Mouse (Mus musculus): Measurements from ENCODE around the gene 1810065E05Rik. TPM values are rescaled to one million over a fixed set of nuclear protein-coding genes. Genes with fewer than 3 reads are reported as not detected.

1810065E05Rik gene
- total and polyA plus RNA-seq, 3 experiments: not detected

GRCm38 (mm10) chr11:58399985-58400645, 20.8 kb upstream of the 1810065E05Rik start:
- dilution Hi-C loops (cut with MboI; ENCODE audit: extremely low pct_ligation_motif_present, extremely low pct_unique_long_range_greater_than_20kb, low sequenced_read_pairs) (no loop called here), in situ Hi-C loops (cut with MboI; ENCODE audit: low pct_ligation_motif_present, low pct_unique_long_range_greater_than_20kb, low sequenced_read_pairs) (loop anchor here (5.0 kb wide), 1 partner anchor 32 kb away; the partner anchor contains the start of gene Gm12253)
- no peaks in the 10 kb centered on the region for H3K9me3 ChIP-seq (replicated peaks; ENCODE audit: low read length)
- H3K36me3 ChIP-seq (replicated peaks in 1 of 2; ENCODE audit: control insufficient read depth in 1 of 2, insufficient read depth in 1 of 2, low read length in 1 of 2): no peaks in the 10 kb centered on the region
- peaks cover 2 to 3% of the 10 kb centered on the region in 2 experiments; a peak in 1 of 4 replicates for H3K4me1 ChIP-seq (ENCODE audit: control insufficient read depth in 1 of 2, insufficient read depth in 2 of 2)
- DNase-seq (ENCODE audit: extremely low read depth): peak; percentile 11
- peaks cover 88% of the 10 kb centered on the region for H3K27me3 ChIP-seq (replicated peaks)
- no peak overlapping the region for H3K9ac ChIP-seq (ENCODE audit: insufficient read depth, low read depth)
- TF ChIP-seq ZC3H11A (IDR thresholded peaks at IDR 0.05; ENCODE audit: low read depth, low read length) (no peak), MAZ (IDR thresholded peaks at IDR 0.05; ENCODE audit: low read depth, low read length) (no peak), ZKSCAN1 (IDR thresholded peaks at IDR 0.05; ENCODE audit: borderline replicate concordance, low read depth, low read length) (no peak), SMC3 (IDR thresholded peaks at IDR 0.05; ENCODE audit: low read depth, low read length) (no peak), ETS1 (conservative IDR thresholded peaks at IDR 0.05; ENCODE audit: low read depth, low read length) (no peak), CHD2 (IDR thresholded peaks at IDR 0.05; ENCODE audit: low read length) (no peak), EP300 (IDR thresholded peaks at IDR 0.05; ENCODE audit: low read length) (no peak), RAD21 (IDR thresholded peaks at IDR 0.05; ENCODE audit: low read depth, low read length) (no peak), MEF2A (IDR thresholded peaks at IDR 0.05; ENCODE audit: borderline replicate concordance, low read depth, low read length) (no peak), IRF4 (IDR thresholded peaks at IDR 0.05; ENCODE audit: low read depth, low read length) (no peak)
- no peak overlapping the region for H3K4me3 ChIP-seq (replicated peaks in 1 of 3; ENCODE audit: low read depth in 2 of 3, low read length in 2 of 3, poor library complexity in 1 of 3)
- H3K4me2 ChIP-seq (ENCODE audit: insufficient read depth, low read depth, poor library complexity, severe bottlenecking): peak overlapping the region; percentile 11; the same call in 1 of the 2 replicates
- H3K79me2 ChIP-seq (replicated peaks; ENCODE audit: control insufficient read depth, extremely low read depth, insufficient read depth, poor library complexity, severe bottlenecking): no peaks in the 10 kb centered on the region
- no peak overlapping the region for H3K27ac ChIP-seq (ENCODE audit: insufficient read depth, low read depth)

- TF ChIP-seq MXI1 (IDR thresholded peaks at IDR 0.05; ENCODE audit: low read depth, low read length) (no peak), SIN3A (IDR thresholded peaks at IDR 0.05; ENCODE audit: low read length) (no peak), POLR2AphosphoS2 (IDR thresholded peaks at IDR 0.05; ENCODE audit: low read depth, low read length) (no peak), ZC3H11A (IDR thresholded peaks at IDR 0.05; ENCODE audit: low read depth, low read length) (no peak), BHLHE40 (IDR thresholded peaks at IDR 0.05; ENCODE audit: low read depth, low read length) (no peak), HCFC1 (IDR thresholded peaks at IDR 0.05; ENCODE audit: low read depth, low read length) (no peak), JUN (IDR thresholded peaks at IDR 0.05; ENCODE audit: insufficient read depth, low read depth, low read length) (no peak), TCF12 (IDR thresholded peaks at IDR 0.05; ENCODE audit: low read depth, low read length) (no peak), USF1 (IDR thresholded peaks at IDR 0.05; ENCODE audit: low read depth, low read length) (no peak), GABPA (IDR thresholded peaks at IDR 0.05; ENCODE audit: insufficient replicate concordance, low read depth, low read length) (no peak)
- H3K4me1 ChIP-seq (ENCODE audit: control insufficient read depth in 1 of 2, insufficient read depth in 2 of 2): peaks cover 2 to 3% of the 10 kb centered on the region in 2 experiments; a peak in 1 of 4 replicates
- dilution Hi-C loops (cut with MboI; ENCODE audit: extremely low pct_ligation_motif_present, extremely low pct_unique_long_range_greater_than_20kb, low sequenced_read_pairs) (no loop called here), in situ Hi-C loops (cut with MboI; ENCODE audit: low pct_ligation_motif_present, low pct_unique_long_range_greater_than_20kb, low sequenced_read_pairs) (no loop called here)
- H3K9me3 ChIP-seq (replicated peaks; ENCODE audit: low read length): no peaks in the 10 kb centered on the region
- peaks cover 92% of the 10 kb centered on the region for H3K27me3 ChIP-seq (replicated peaks)
- H3K79me2 ChIP-seq (replicated peaks; ENCODE audit: control insufficient read depth, extremely low read depth, insufficient read depth, poor library complexity, severe bottlenecking): no peaks in the 10 kb centered on the region
- H3K27ac ChIP-seq (ENCODE audit: insufficient read depth, low read depth): no peak overlapping the region
- H3K4me3 ChIP-seq (replicated peaks in 1 of 3; ENCODE audit: low read depth in 2 of 3, low read length in 2 of 3, poor library complexity in 1 of 3): no peak overlapping the region
- H3K4me2 ChIP-seq (ENCODE audit: insufficient read depth, low read depth, poor library complexity, severe bottlenecking): no peak overlapping the region
- no peak overlapping the region for H3K9ac ChIP-seq (ENCODE audit: insufficient read depth, low read depth)
- no peaks in the 10 kb centered on the region for H3K36me3 ChIP-seq (replicated peaks in 1 of 2; ENCODE audit: control insufficient read depth in 1 of 2, insufficient read depth in 1 of 2, low read length in 1 of 2)
- DNase-seq (ENCODE audit: extremely low read depth): no peak
Observed at GRCm38 (mm10) chr11:58400655-58401054, 20.3 kb upstream of the 1810065E05Rik start.
